Mouse (Mus musculus): ENCODE data around the gene Gm9999. TPM values are rescaled to one million over a fixed set of nuclear protein-coding genes. Genes with fewer than 3 reads are reported as not detected.
A peak's percentile ranks its signal among the peaks of the same experiment; 100 is the strongest.

Gene Gm9999
- polyA plus RNA-seq (2016; fragmentation: Nextera tagmentation; extraction: Ambion mirVana) = not detected in 2 replicates

DNA sequence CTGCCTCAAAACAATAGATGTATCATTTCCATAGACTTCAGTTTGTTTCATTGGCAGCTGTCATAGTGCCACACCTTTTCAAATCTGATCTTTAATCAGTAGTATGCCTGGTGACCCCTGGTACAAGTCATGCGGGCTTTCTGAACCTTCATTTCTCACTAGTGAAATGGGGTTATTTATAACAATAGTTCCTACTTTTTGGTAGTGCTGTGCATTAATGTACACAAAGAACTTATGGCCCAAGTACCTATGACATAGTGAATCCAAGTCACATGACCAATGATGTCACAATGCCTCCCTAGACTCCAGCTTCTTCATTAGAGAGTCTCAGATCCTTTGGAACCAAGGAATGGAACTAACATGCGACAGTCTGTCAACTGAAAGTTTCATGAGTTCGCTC is at the start of gene Gm9999:
Gene Gm9999 (plus strand): TSS at position 301 of the 400 bp plus-strand sequence.
- DNase-seq (ENCODE audit: low spot score) = no peak
- H3K9me3 ChIP-seq = no peaks in the 10 kb centered on the region
- WGBS = 96% methylated on average over 3 of the region's 3 CpGs
- no peaks in the 10 kb centered on the region for H3K27me3 ChIP-seq (ENCODE audit: insufficient read depth, poor library complexity, severe bottlenecking)
- H3K4me3 ChIP-seq = no peak within 1 kb of the TSS
- H3K36me3 ChIP-seq = no peaks in the 10 kb centered on the region
- no peak within 1 kb of the TSS for H3K27ac ChIP-seq
- no peaks in the 10 kb centered on the region for H3K4me1 ChIP-seq (replicated peaks)

GRCm38 (mm10) chr7:46934788-46935187 is 48.6 kb upstream of the Gm9999 start:
- H3K9me3 ChIP-seq = no peaks in the 10 kb centered on the region
- H3K4me1 ChIP-seq (replicated peaks) = no peaks in the 10 kb centered on the region
- DNase-seq (ENCODE audit: low spot score) = no peak
- peaks cover 81% of the 10 kb centered on the region for H3K36me3 ChIP-seq
- WGBS = 90% methylated on average over 8 of the region's 8 CpGs
- no peaks in the 10 kb centered on the region for H3K27me3 ChIP-seq (ENCODE audit: insufficient read depth, poor library complexity, severe bottlenecking)
- no peak overlapping the region for H3K4me3 ChIP-seq
- H3K27ac ChIP-seq = no peak overlapping the region

DNA sequence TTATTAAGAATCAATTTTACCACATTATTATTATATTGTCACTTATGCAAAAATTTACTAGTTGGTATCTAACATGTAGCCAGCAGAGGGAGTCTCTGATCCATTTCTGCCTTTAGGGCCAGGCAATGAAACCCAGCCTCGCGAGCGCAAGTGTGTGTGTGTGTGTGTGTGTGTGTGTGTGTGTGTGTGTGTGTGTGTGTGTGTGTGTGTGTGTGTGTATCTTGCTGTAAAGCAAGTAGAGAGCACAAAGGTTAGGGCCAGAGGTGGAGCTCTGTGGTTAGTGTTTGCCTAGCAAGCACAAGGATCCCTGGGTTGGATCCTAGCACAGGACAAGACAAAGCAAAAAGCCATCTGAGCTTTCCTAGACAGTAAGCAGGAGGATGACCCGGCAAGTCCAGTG is 47.5 kb upstream of the Gm9999 start:
- Histone ChIP-seq H3K9me3 (no peaks in the 10 kb centered on the region), H3K36me3 (peaks cover 81% of the 10 kb centered on the region), H3K4me1 (replicated peaks) (no peaks in the 10 kb centered on the region), H3K27ac (no peak overlapping the region), H3K27me3 (ENCODE audit: insufficient read depth, poor library complexity, severe bottlenecking) (no peaks in the 10 kb centered on the region), H3K4me3 (no peak overlapping the region)
- WGBS = 71% methylated on average over 4 of the region's 4 CpGs
- peak; percentile 13 for DNase-seq (ENCODE audit: low spot score)

DNA sequence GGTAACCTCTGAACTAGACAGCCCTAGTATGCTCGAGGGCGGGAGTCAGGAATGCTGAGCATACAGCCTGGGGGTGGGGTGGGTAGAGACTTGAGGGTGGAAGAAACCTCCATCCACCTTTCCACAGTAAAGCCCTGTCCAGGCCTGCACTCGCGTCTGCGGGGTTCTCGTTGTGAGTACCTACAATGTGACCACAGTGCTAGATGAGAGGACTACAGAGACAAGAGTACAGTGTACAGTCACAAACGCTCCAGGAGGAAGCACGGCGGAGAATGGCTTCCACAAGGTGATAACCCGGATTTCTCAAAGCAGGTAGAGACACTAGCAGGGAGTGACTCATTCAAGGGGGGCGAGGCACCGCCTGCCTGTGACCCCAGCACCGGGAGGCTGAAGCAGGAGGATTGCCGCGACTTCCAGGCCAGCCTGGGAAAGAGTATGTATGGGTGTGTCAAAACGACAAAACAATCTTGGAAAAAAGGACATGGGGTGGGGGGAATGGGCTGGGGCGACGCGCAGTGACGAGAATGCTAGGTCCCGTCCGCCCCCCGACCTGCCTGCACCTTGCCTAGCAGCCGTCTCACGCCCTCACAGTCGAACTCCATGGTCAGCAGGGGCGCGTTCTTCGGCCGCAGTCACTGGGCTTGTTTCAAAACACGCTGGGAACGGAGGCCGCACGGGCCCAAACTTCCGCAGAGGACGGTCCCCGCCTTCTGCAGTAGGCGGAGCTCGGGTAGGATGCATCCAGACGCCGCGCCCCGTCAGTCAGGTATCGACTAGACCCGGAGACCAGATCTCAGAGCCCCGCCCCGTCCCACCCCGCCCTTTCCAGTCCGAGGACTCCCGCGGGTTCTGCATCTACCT is 25.3 kb upstream of the Gm9999 start, which contains the start of gene Uevld:
Gene Uevld (minus strand): TSS at position 697 of the 861 bp plus-strand sequence.
- H3K36me3 ChIP-seq = peaks cover 24% of the 10 kb centered on the region
- H3K4me3 ChIP-seq = peak within 1 kb of the TSS; percentile 85
- H3K9me3 ChIP-seq = no peaks in the 10 kb centered on the region
- peak; percentile 96 for DNase-seq (ENCODE audit: low spot score)
- peaks cover 21% of the 10 kb centered on the region; the same call in 1 of the 2 replicates for H3K27me3 ChIP-seq (ENCODE audit: insufficient read depth, poor library complexity, severe bottlenecking)
- H3K27ac ChIP-seq = peak within 1 kb of the TSS; percentile 92
- H3K4me1 ChIP-seq (replicated peaks) = peaks cover 21% of the 10 kb centered on the region
- WGBS = 2% methylated on average over 51 of the region's 51 CpGs

GRCm38 (mm10) chr7:46958853-46959252 is 24.5 kb upstream of the Gm9999 start:
- no peaks in the 10 kb centered on the region for H3K9me3 ChIP-seq
- peaks cover 21% of the 10 kb centered on the region; the same call in 1 of the 2 replicates for H3K27me3 ChIP-seq (ENCODE audit: insufficient read depth, poor library complexity, severe bottlenecking)
- peaks cover 16% of the 10 kb centered on the region for H3K36me3 ChIP-seq
- 20% methylated on average over 9 of the region's 9 CpGs for WGBS
- no peak for DNase-seq (ENCODE audit: low spot score)
- H3K4me3 ChIP-seq = peak overlapping the region; percentile 85
- H3K27ac ChIP-seq = peak overlapping the region; percentile 92
- peaks cover 29% of the 10 kb centered on the region for H3K4me1 ChIP-seq (replicated peaks)

DNA sequence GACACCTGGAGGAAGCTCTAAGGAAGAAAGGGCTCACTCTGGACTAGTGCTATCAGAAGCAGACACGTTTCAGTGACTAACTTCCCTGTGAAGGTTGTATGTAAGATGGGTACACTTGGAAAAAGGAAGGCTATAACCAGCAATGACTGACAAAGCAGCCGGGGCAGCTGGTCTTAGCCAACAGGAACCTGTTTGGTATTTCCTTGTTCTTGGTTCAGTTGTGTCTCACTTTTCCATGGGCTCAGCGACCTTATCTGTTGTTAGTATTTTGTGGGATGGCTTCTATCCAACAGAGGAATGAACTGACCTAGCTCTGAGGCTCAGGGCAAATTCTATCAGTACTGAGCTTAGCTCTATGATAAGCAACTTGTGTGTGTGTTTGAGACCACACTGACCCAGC is 22.4 kb upstream of the Gm9999 start:
- 74% methylated on average over 3 of the region's 3 CpGs for WGBS
- no peak for DNase-seq (ENCODE audit: low spot score)
- peaks cover 29% of the 10 kb centered on the region for H3K4me1 ChIP-seq (replicated peaks)
- H3K4me3 ChIP-seq = no peak overlapping the region
- H3K9me3 ChIP-seq = no peaks in the 10 kb centered on the region
- H3K27ac ChIP-seq = no peak overlapping the region
- H3K27me3 ChIP-seq (ENCODE audit: insufficient read depth, poor library complexity, severe bottlenecking) = peaks cover 21% of the 10 kb centered on the region; the same call in 1 of the 2 replicates
- no peaks in the 10 kb centered on the region for H3K36me3 ChIP-seq

- no peak for DNase-seq (ENCODE audit: low spot score)
- no peaks in the 10 kb centered on the region for H3K9me3 ChIP-seq
- peaks cover 21% of the 10 kb centered on the region; the same call in 1 of the 2 replicates for H3K27me3 ChIP-seq (ENCODE audit: insufficient read depth, poor library complexity, severe bottlenecking)
- H3K36me3 ChIP-seq = no peaks in the 10 kb centered on the region
- H3K4me3 ChIP-seq = no peak overlapping the region
- peaks cover 28% of the 10 kb centered on the region for H3K4me1 ChIP-seq (replicated peaks)
- H3K27ac ChIP-seq = 0 out of 2 replicates have a peak overlapping the region, but pooled peaks have one; percentile 76
Measured at GRCm38 (mm10) chr7:46962132-46962531, 21.2 kb upstream of the Gm9999 start.

DNA sequence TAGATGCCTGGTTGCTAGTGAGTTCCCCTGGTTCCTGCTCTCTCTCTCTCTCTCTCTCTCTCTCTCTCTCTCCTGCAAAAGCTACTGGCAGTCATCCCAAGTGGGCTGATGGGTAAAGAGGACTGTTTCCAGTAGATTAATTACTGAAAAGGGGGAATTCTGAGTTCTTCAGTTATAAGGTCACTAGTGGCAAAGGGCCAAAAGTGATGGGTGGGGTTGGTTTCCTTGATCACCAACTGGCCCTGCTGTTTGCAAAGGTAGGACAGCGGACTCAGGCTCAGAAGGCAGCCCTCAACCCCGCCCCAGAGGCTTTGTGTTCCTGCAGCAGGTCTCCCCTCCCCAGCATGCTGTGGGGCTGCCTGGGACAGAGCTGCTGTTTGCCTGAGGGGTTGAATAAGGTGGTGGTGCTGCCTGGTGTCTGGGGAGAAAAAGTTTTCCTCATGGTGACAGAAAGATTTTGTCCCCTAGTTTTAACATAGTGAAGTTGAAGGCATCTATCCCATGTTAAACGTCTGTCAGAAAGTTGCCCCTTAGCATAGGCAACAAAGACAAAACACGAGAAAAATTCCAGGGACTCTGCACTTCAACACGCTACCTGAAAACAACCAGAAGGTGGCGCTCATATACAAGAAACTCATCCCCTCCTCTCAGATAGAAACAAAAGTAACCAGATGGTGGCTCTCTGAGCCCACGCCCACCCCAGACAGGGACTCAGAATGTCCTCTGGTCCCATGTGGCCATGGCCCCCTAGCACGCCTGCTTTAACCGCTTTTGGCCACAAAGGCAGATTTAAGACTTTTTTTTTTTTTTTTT is 20.4 kb upstream of the Gm9999 start:
- peaks cover 21% of the 10 kb centered on the region; the same call in 1 of the 2 replicates for H3K27me3 ChIP-seq (ENCODE audit: insufficient read depth, poor library complexity, severe bottlenecking)
- peak; percentile 77 for DNase-seq (ENCODE audit: low spot score)
- H3K9me3 ChIP-seq = no peaks in the 10 kb centered on the region
- under 1% methylated on average over 9 of the region's 9 CpGs for WGBS
- peak overlapping the region; percentile 76 for H3K27ac ChIP-seq
- H3K36me3 ChIP-seq = no peaks in the 10 kb centered on the region
- H3K4me3 ChIP-seq = peak overlapping the region; percentile 11; the same call in 1 of the 2 replicates
- H3K4me1 ChIP-seq (replicated peaks) = peaks cover 19% of the 10 kb centered on the region

DNA sequence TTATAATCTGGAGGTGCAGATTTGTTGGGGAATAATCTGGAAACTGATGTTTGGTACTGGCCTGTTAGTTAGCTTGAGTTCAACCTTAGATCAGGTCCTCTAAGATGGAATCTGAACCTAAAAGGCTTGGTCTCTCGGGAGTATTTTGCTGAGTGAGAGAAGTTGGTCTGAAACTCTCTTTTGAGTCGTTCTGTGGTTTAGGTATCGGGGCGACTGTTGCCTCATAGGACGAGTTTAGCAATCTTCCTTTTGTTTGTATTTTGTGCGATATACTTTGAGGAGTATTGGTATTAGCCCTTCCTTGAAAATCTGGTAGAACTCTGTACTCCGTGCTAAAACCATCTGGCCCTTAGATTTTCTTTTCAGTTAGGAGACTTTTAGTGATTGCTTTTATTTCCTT is 19.3 kb upstream of the Gm9999 start:
- H3K4me1 ChIP-seq (replicated peaks) = peaks cover 12% of the 10 kb centered on the region
- no peaks in the 10 kb centered on the region for H3K9me3 ChIP-seq
- H3K27me3 ChIP-seq (ENCODE audit: insufficient read depth, poor library complexity, severe bottlenecking) = peaks cover 18% of the 10 kb centered on the region; the same call in 1 of the 2 replicates
- H3K27ac ChIP-seq = peak overlapping the region; percentile 76; the same call in 1 of the 2 replicates
- no peak for DNase-seq (ENCODE audit: low spot score)
- H3K36me3 ChIP-seq = no peaks in the 10 kb centered on the region
- WGBS = 88% methylated on average over 7 of the region's 7 CpGs
- H3K4me3 ChIP-seq = no peak overlapping the region

GRCm38 (mm10) chr7:46969898-46970297 is 13.5 kb upstream of the Gm9999 start:
- no peaks in the 10 kb centered on the region for H3K4me1 ChIP-seq (replicated peaks)
- H3K27me3 ChIP-seq (ENCODE audit: insufficient read depth, poor library complexity, severe bottlenecking) = no peaks in the 10 kb centered on the region
- DNase-seq (ENCODE audit: low spot score) = no peak
- H3K9me3 ChIP-seq = peaks cover 11% of the 10 kb centered on the region; the same call in 1 of the 2 replicates
- H3K27ac ChIP-seq = no peak overlapping the region
- H3K36me3 ChIP-seq = no peaks in the 10 kb centered on the region
- no peak overlapping the region for H3K4me3 ChIP-seq
- 95% methylated on average over 4 of the region's 4 CpGs for WGBS

DNA sequence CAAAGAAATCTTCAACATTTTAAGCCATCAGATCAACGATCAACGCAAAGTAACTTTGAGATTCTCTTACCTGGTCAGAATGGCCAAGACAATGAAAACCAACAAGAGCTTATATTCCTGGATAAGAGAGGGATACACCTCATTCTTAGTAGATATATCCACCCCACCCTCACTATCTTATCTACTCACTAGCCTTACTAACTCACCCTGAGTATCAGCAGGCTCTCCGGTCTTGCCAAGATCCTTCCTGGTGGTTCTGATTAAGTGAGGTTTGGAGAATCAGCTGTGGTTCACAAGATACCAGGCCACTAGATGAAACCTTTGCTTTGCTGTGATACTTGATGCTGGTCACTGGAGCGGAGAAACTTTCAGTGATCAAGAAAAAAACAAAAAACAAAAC is 8.7 kb upstream of the Gm9999 start:
- no peak overlapping the region for H3K4me3 ChIP-seq
- no peaks in the 10 kb centered on the region for H3K36me3 ChIP-seq
- 94% methylated on average over 4 of the region's 4 CpGs for WGBS
- no peaks in the 10 kb centered on the region for H3K27me3 ChIP-seq (ENCODE audit: insufficient read depth, poor library complexity, severe bottlenecking)
- no peaks in the 10 kb centered on the region for H3K4me1 ChIP-seq (replicated peaks)
- H3K9me3 ChIP-seq = peaks cover 11% of the 10 kb centered on the region; the same call in 1 of the 2 replicates
- no peak for DNase-seq (ENCODE audit: low spot score)
- no peak overlapping the region for H3K27ac ChIP-seq

- DNase-seq (ENCODE audit: low spot score) = no peak
- H3K27ac ChIP-seq = no peak overlapping the region
- no peaks in the 10 kb centered on the region for H3K4me1 ChIP-seq (replicated peaks)
- H3K4me3 ChIP-seq = no peak overlapping the region
- peaks cover 11% of the 10 kb centered on the region; the same call in 1 of the 2 replicates for H3K9me3 ChIP-seq
- H3K27me3 ChIP-seq (ENCODE audit: insufficient read depth, poor library complexity, severe bottlenecking) = no peaks in the 10 kb centered on the region
- H3K36me3 ChIP-seq = no peaks in the 10 kb centered on the region
- 90% methylated on average over 11 of the region's 11 CpGs for WGBS
Measured at GRCm38 (mm10) chr7:46975456-46975855, 7.9 kb upstream of the Gm9999 start.
